Mouse (Mus musculus): ENCODE data around the gene Homer2. TPM values are rescaled to one million over a fixed set of nuclear protein-coding genes. Genes with fewer than 3 reads are reported as not detected.

Homer2 gene
- polyA plus RNA-seq, 1 experiment from 2014 or later, result 26.4 TPM

- no peak for ATAC-seq (ENCODE audit: low read depth)
- no peak overlapping the region for H3K4me2 ChIP-seq (ENCODE audit: low read depth, low read length)
- no peak overlapping the region for H3K27ac ChIP-seq (ENCODE audit: low read depth, low read length)
- H3K9me3 ChIP-seq (ENCODE audit: control insufficient read depth, low read length), result no peaks in the 10 kb centered on the region
- peaks cover 10% of the 10 kb centered on the region; the same call in 1 of the 2 replicates for H3K4me1 ChIP-seq (ENCODE audit: control insufficient read depth, insufficient read depth, low read length)
- H3K9ac ChIP-seq (replicated peaks; ENCODE audit: low read depth, low read length), result no peak overlapping the region
- no peaks in the 10 kb centered on the region for H3K27me3 ChIP-seq (ENCODE audit: control insufficient read depth, insufficient read depth, low read length)
- H3K4me3 ChIP-seq (ENCODE audit: low read depth, low read length), result no peak overlapping the region
- H3K36me3 ChIP-seq (ENCODE audit: control insufficient read depth, insufficient read depth, low read length), result no peaks in the 10 kb centered on the region
Observed at GRCm38 (mm10) chr7:81708165-81708564, 838 bp upstream of the Homer2 start.

- under 1% methylated on average over 82 of the region's 114 CpGs for WGBS
Observed at GRCm38 (mm10) chr7:81706416-81707391, 623 bp downstream of the Homer2 start.

GRCm38 (mm10) chr7:81706027-81706415 is 1.3 kb downstream of the Homer2 start:
- Histone ChIP-seq H3K4me1 (ENCODE audit: control insufficient read depth, insufficient read depth, low read length) (peaks cover 10% of the 10 kb centered on the region; the same call in 1 of the 2 replicates), H3K27ac (ENCODE audit: low read depth, low read length) (no peak overlapping the region; the same call in 1 of the 2 replicates), H3K4me3 (ENCODE audit: low read depth, low read length) (peak overlapping the region; percentile 67), H3K9me3 (ENCODE audit: control insufficient read depth, low read length) (no peaks in the 10 kb centered on the region), H3K9ac (replicated peaks; ENCODE audit: low read depth, low read length) (peak overlapping the region; percentile 65), H3K36me3 (ENCODE audit: control insufficient read depth, insufficient read depth, low read length) (no peaks in the 10 kb centered on the region), H3K4me2 (ENCODE audit: low read depth, low read length) (peak overlapping the region; percentile 76), H3K27me3 (ENCODE audit: control insufficient read depth, insufficient read depth, low read length) (no peaks in the 10 kb centered on the region)
- no peak for ATAC-seq (ENCODE audit: low read depth)
- 26% methylated on average over 12 of the region's 12 CpGs for WGBS

More at GRCm38 (mm10) chr7:81706416-81707391, 623 bp downstream of the Homer2 start:
- Histone ChIP-seq H3K27ac (ENCODE audit: low read depth, low read length) (peak overlapping the region; percentile 70), H3K9me3 (ENCODE audit: control insufficient read depth, low read length) (no peaks in the 10 kb centered on the region), H3K36me3 (ENCODE audit: control insufficient read depth, insufficient read depth, low read length) (no peaks in the 10 kb centered on the region), H3K4me1 (ENCODE audit: control insufficient read depth, insufficient read depth, low read length) (peaks cover 10% of the 10 kb centered on the region; the same call in 1 of the 2 replicates), H3K4me2 (ENCODE audit: low read depth, low read length) (peak overlapping the region; percentile 76), H3K27me3 (ENCODE audit: control insufficient read depth, insufficient read depth, low read length) (no peaks in the 10 kb centered on the region), H3K4me3 (ENCODE audit: low read depth, low read length) (peak overlapping the region; percentile 67), H3K9ac (replicated peaks; ENCODE audit: low read depth, low read length) (peak overlapping the region; percentile 65)
- ATAC-seq (ENCODE audit: low read depth), result peak; percentile 83

GRCm38 (mm10) chr7:81698357-81698756 is 9.0 kb downstream of the Homer2 start:
- no peak overlapping the region for H3K4me2 ChIP-seq (ENCODE audit: low read depth, low read length)
- no peak overlapping the region for H3K9ac ChIP-seq (replicated peaks; ENCODE audit: low read depth, low read length)
- H3K36me3 ChIP-seq (ENCODE audit: control insufficient read depth, insufficient read depth, low read length), result no peaks in the 10 kb centered on the region
- H3K9me3 ChIP-seq (ENCODE audit: control insufficient read depth, low read length), result no peaks in the 10 kb centered on the region
- no peaks in the 10 kb centered on the region for H3K4me1 ChIP-seq (ENCODE audit: control insufficient read depth, insufficient read depth, low read length)
- no peak for ATAC-seq (ENCODE audit: low read depth)
- no peak overlapping the region for H3K4me3 ChIP-seq (ENCODE audit: low read depth, low read length)
- H3K27ac ChIP-seq (ENCODE audit: low read depth, low read length), result no peak overlapping the region
- 91% methylated on average over 13 of the region's 13 CpGs for WGBS
- no peaks in the 10 kb centered on the region for H3K27me3 ChIP-seq (ENCODE audit: control insufficient read depth, insufficient read depth, low read length)

GRCm38 (mm10) chr7:81697954-81698353 is 9.4 kb downstream of the Homer2 start:
- Histone ChIP-seq H3K36me3 (ENCODE audit: control insufficient read depth, insufficient read depth, low read length) (no peaks in the 10 kb centered on the region), H3K27ac (ENCODE audit: low read depth, low read length) (no peak overlapping the region), H3K4me3 (ENCODE audit: low read depth, low read length) (no peak overlapping the region), H3K9ac (replicated peaks; ENCODE audit: low read depth, low read length) (no peak overlapping the region), H3K27me3 (ENCODE audit: control insufficient read depth, insufficient read depth, low read length) (no peaks in the 10 kb centered on the region), H3K4me2 (ENCODE audit: low read depth, low read length) (no peak overlapping the region), H3K4me1 (ENCODE audit: control insufficient read depth, insufficient read depth, low read length) (no peaks in the 10 kb centered on the region), H3K9me3 (ENCODE audit: control insufficient read depth, low read length) (no peaks in the 10 kb centered on the region)
- 86% methylated on average over 4 of the region's 4 CpGs for WGBS
- no peak for ATAC-seq (ENCODE audit: low read depth)

- Histone ChIP-seq H3K9ac (replicated peaks; ENCODE audit: low read depth, low read length) (no peak overlapping the region), H3K4me2 (ENCODE audit: low read depth, low read length) (no peak overlapping the region), H3K4me3 (ENCODE audit: low read depth, low read length) (no peak overlapping the region), H3K27ac (ENCODE audit: low read depth, low read length) (no peak overlapping the region), H3K9me3 (ENCODE audit: control insufficient read depth, low read length) (no peaks in the 10 kb centered on the region), H3K4me1 (ENCODE audit: control insufficient read depth, insufficient read depth, low read length) (no peaks in the 10 kb centered on the region), H3K36me3 (ENCODE audit: control insufficient read depth, insufficient read depth, low read length) (no peaks in the 10 kb centered on the region), H3K27me3 (ENCODE audit: control insufficient read depth, insufficient read depth, low read length) (no peaks in the 10 kb centered on the region)
- ATAC-seq (ENCODE audit: low read depth), result no peak
- 81% methylated on average over 16 of the region's 16 CpGs for WGBS
Observed at GRCm38 (mm10) chr7:81695763-81696533, 11.4 kb downstream of the Homer2 start.

GRCm38 (mm10) chr7:81691067-81691466 is 16.3 kb downstream of the Homer2 start:
- Histone ChIP-seq H3K4me2 (ENCODE audit: low read depth, low read length) (no peak overlapping the region), H3K36me3 (ENCODE audit: control insufficient read depth, insufficient read depth, low read length) (no peaks in the 10 kb centered on the region), H3K4me1 (ENCODE audit: control insufficient read depth, insufficient read depth, low read length) (0 out of 2 replicates have a peak, but pooled peaks cover 5% of the 10 kb centered on the region), H3K9me3 (ENCODE audit: control insufficient read depth, low read length) (no peaks in the 10 kb centered on the region), H3K4me3 (ENCODE audit: low read depth, low read length) (no peak overlapping the region), H3K27me3 (ENCODE audit: control insufficient read depth, insufficient read depth, low read length) (no peaks in the 10 kb centered on the region), H3K9ac (replicated peaks; ENCODE audit: low read depth, low read length) (no peak overlapping the region), H3K27ac (ENCODE audit: low read depth, low read length) (no peak overlapping the region)
- 89% methylated on average over 5 of the region's 5 CpGs for WGBS
- no peak for ATAC-seq (ENCODE audit: low read depth)

GRCm38 (mm10) chr7:81689116-81689681 is 18.1 kb downstream of the Homer2 start:
- Histone ChIP-seq H3K36me3 (ENCODE audit: control insufficient read depth, insufficient read depth, low read length) (no peaks in the 10 kb centered on the region), H3K4me1 (ENCODE audit: control insufficient read depth, insufficient read depth, low read length) (0 out of 2 replicates have a peak, but pooled peaks cover 5% of the 10 kb centered on the region), H3K9ac (replicated peaks; ENCODE audit: low read depth, low read length) (no peak overlapping the region), H3K9me3 (ENCODE audit: control insufficient read depth, low read length) (no peaks in the 10 kb centered on the region), H3K27me3 (ENCODE audit: control insufficient read depth, insufficient read depth, low read length) (no peaks in the 10 kb centered on the region), H3K4me2 (ENCODE audit: low read depth, low read length) (no peak overlapping the region), H3K4me3 (ENCODE audit: low read depth, low read length) (no peak overlapping the region), H3K27ac (ENCODE audit: low read depth, low read length) (no peak overlapping the region)
- WGBS, result 56% methylated on average over 8 of the region's 8 CpGs
- no peak for ATAC-seq (ENCODE audit: low read depth)
